Mouse (Mus musculus) neural tube, embryonic 14.5 days (tissue): ENCODE measurements around the gene Itgb4. TPM values are rescaled to one million over a fixed set of nuclear protein-coding genes. Genes with fewer than 3 reads are reported as not detected.
"Not testable (repeated sequence)": the region's sequence is repeated elsewhere in the genome, so short reads cannot be mapped to it uniquely, and the experiment has no call there.

Experiments used
- ATAC-seq: fragments of 200-750 bp; cut with Nextera tagmentation; 2 replicates; pipeline ENCODE4 v1.8.0; 2017; ENCODE audit warnings: low read depth, mild to moderate bottlenecking, moderate TSS enrichment, moderate library complexity
- H3K27ac ChIP-seq: fragments of 300-500 bp; sonication (generic); 2 replicates; pipeline ENCODE4 v1.5.1; 2014; ENCODE audit warnings: low read depth, mild to moderate bottlenecking, control low read depth, low read length, moderate library complexity, mixed read lengths
- H3K27me3 ChIP-seq: fragments of 300-500 bp; sonication (generic); 2 replicates; pipeline ENCODE4 v1.6.1; 2014; ENCODE audit warnings: low read length; ENCODE audit not compliant: control insufficient read depth, insufficient read depth
- H3K36me3 ChIP-seq: fragments of 300-500 bp; sonication (generic); 2 replicates; pipeline ENCODE4 v1.6.1; 2014; ENCODE audit warnings: low read length, mixed read lengths; ENCODE audit not compliant: control insufficient read depth, insufficient read depth
- H3K4me1 ChIP-seq: fragments of 300-500 bp; sonication (generic); 2 replicates; pipeline ENCODE4 v1.6.1; 2014; ENCODE audit warnings: low read length; ENCODE audit not compliant: control insufficient read depth, insufficient read depth
- H3K4me2 ChIP-seq: fragments of 300-500 bp; sonication (generic); 2 replicates; pipeline ENCODE4 v1.6.1; 2014; ENCODE audit warnings: mild to moderate bottlenecking, low read depth, low read length, control low read depth
- H3K4me3 ChIP-seq: fragments of 300-500 bp; sonication (generic); 2 replicates; pipeline ENCODE4 v1.5.1; 2014; ENCODE audit warnings: low read depth, low read length, control low read depth, mixed read lengths
- H3K9ac ChIP-seq: fragments of 300-500 bp; sonication (generic); replicated peaks from 2 replicates; pipeline ENCODE4 v1.6.1; 2014; ENCODE audit warnings: low read depth, mild to moderate bottlenecking, control low read depth, low read length, mixed read lengths
- H3K9me3 ChIP-seq: fragments of 300-500 bp; sonication (generic); 2 replicates; pipeline ENCODE4 v1.6.1; 2016; ENCODE audit warnings: low read length; ENCODE audit not compliant: control insufficient read depth
- WGBS: fragments of 180-500 bp; shearing (Covaris S2); extraction: QIAGEN DNeasy Blood & Tissue Kit; methylation state at CpG from one replicate; pipeline ENCODE4 v1.1.7; 2014; 5-methylcytosine and 5-hydroxymethylcytosine counted together
- polyA plus RNA-seq: library from polyadenylated mRNA; unstranded; fragments of >200 nt; fragmentation: Nextera tagmentation; extraction: Ambion mirVana; gene quantifications from 2 replicates; pipeline ENCODE4 v1.2.1, GENCODE M21; 2014

The Itgb4 gene
- polyA plus RNA-seq, 1 experiment from 2014 or later: 1.6 TPM

DNA sequence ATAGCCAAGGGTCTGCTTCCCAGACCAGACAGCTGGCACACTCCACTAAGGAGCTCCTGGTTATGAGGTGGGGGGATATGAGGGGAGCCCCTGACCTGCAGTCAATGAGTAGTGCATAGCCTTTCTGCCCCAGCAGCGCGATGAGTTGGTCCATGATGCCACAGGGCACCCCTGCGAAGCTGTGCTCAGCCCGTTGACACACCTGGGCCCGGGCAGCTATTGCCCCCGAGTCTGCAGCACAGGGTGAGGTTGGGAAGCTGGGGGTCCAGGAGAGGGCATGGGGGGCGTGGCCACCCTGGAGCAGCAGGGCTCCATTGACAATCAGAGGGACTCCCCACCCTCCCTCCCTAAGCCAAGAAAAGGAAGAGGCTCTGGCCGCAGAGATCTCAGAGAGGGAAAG is 35.6 kb downstream of the Itgb4 start:
- no peak for ATAC-seq
- Histone ChIP-seq H3K4me2 (no peak overlapping the region), H3K4me1 (peaks cover 15% of the 10 kb centered on the region), H3K27me3 (no peaks in the 10 kb centered on the region), H3K4me3 (no peak overlapping the region), H3K9ac (no peak overlapping the region), H3K9me3 (no peaks in the 10 kb centered on the region), H3K36me3 (no peaks in the 10 kb centered on the region), H3K27ac (no peak overlapping the region)
- 94% methylated on average over 8 of the region's 8 CpGs for WGBS

DNA sequence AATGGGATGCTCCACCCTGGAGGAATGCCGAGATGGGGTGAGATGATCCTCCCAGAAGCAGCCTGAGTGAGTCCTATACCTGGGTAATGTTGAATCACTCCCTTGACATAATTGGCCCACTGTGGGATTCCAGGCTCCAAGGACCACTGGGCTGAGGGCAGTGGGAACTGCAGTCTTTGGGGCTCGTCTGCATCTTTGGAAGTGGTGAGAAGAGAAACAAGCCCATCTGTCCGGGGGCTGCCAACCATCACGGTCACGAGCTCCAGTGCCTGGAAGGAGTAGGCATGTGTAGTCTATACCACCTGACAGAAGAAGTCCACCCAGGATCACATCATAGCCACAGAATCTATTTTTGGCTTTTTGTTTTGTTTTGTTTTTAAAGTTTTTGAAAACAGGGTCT is 36.4 kb downstream of the Itgb4 start:
- no peaks in the 10 kb centered on the region for H3K36me3 ChIP-seq
- H3K4me2 ChIP-seq: no peak overlapping the region
- 91% methylated on average over 5 of the region's 5 CpGs for WGBS
- no peak overlapping the region for H3K4me3 ChIP-seq
- peaks cover 12% of the 10 kb centered on the region for H3K4me1 ChIP-seq
- no peak overlapping the region for H3K9ac ChIP-seq
- H3K27me3 ChIP-seq: no peaks in the 10 kb centered on the region
- H3K27ac ChIP-seq: no peak overlapping the region
- no peak for ATAC-seq
- no peaks in the 10 kb centered on the region for H3K9me3 ChIP-seq

DNA sequence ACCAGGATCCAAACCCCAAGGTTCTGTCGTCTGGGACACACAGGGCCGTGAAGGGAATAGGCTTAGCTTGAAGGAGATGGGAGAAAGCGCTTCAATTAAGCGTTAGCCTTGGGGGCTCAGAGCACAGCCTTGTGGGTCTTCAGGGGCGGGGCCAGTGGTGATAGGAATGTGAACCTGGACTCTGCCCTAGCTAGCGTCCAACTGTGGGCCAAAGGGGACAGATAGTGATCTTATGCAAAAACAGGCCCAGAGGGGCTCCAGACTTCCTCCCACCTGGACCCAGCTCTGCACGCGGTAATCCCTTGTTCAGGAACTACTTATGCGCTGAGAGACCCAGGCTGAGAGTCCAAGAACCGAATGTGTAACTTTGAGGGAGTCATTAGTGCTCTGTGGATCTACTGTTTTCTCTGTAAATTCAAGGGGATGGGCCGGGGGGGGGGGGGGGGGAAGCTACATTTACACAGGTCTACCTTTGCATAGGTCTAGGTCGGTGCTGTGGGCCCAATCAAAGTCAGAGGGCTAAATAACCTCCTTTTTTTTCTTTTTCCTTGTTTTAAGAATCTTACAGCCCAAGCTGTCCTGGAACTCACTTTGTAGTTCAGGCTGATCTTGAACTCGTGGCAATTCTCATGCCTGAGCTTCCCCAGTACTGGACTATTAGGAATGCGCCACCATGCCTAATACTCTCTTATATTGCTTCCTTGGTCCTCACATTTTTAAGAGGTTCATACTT is 37.2 kb downstream of the Itgb4 start:
- Histone ChIP-seq H3K9me3 (no peaks in the 10 kb centered on the region), H3K9ac (peak overlapping the region; percentile 70), H3K4me3 (peak overlapping the region; percentile 56), H3K36me3 (no peaks in the 10 kb centered on the region), H3K27ac (no peak overlapping the region; the same call in 1 of the 2 replicates), H3K27me3 (no peaks in the 10 kb centered on the region), H3K4me1 (peaks cover 12% of the 10 kb centered on the region), H3K4me2 (peak overlapping the region; percentile 74)
- peak; percentile 7; the same call in 1 of the 2 replicates for ATAC-seq
- 28% methylated on average over 14 of the region's 14 CpGs for WGBS

DNA sequence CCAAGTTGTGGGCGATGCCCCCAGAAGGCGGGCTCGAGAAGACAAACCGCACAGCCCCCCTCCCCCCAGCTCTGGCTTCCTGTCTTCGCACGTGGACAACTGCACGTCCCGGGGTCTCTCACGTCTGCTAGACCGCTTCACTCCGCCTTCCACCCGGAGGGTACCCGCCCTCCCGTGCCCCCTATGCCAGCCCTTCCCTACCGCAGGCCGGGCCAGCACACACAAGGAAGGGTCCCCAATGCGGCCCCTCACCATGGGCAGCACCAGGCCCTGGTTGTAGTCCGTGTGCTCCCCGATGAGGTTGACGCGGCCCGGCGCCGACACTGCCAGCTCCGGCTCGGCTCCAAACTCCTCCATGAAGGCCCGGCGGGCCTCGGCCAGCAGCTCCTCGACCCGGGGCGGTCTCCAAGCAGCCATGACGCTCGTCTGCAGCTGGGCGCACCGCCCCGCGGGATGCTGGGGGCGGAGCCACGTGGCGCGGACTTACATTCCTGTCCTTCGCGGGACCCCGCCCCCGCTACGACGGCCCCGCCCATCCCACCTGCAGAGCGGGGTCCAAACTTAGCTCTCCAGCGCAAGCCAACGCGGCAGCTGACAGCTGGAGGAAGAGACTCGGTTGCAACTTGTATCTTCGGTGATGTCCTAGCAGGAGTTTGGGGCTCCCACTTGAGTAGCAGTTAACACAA is 37.9 kb downstream of the Itgb4 start, which contains the start of gene Galk1:
Galk1 (minus strand) TSS at position 458 of the 686 bp plus-strand sequence.
- under 1% methylated on average over 55 of the region's 55 CpGs for WGBS
- no peaks in the 10 kb centered on the region for H3K9me3 ChIP-seq
- H3K36me3 ChIP-seq: no peaks in the 10 kb centered on the region
- H3K9ac ChIP-seq: peak within 1 kb of the TSS; percentile 70
- H3K27me3 ChIP-seq: no peaks in the 10 kb centered on the region
- H3K4me2 ChIP-seq: peak within 1 kb of the TSS; percentile 74
- ATAC-seq: peak; percentile 87
- H3K4me1 ChIP-seq: peaks cover 12% of the 10 kb centered on the region
- H3K27ac ChIP-seq: peak within 1 kb of the TSS; percentile 74
- H3K4me3 ChIP-seq: peak within 1 kb of the TSS; percentile 56

GRCm38 (mm10) chr11:116014821-116015220 is 40.3 kb downstream of the Itgb4 start:
- Histone ChIP-seq H3K9ac (no peak overlapping the region), H3K36me3 (no peaks in the 10 kb centered on the region), H3K4me1 (peaks cover 12% of the 10 kb centered on the region), H3K27ac (no peak overlapping the region), H3K4me2 (no peak overlapping the region), H3K27me3 (no peaks in the 10 kb centered on the region), H3K4me3 (no peak overlapping the region), H3K9me3 (no peaks in the 10 kb centered on the region)
- 66% methylated on average over 8 of the region's 8 CpGs for WGBS
- no peak for ATAC-seq

- WGBS: 24% methylated on average over 6 of the region's 6 CpGs
- H3K4me1 ChIP-seq: peaks cover 15% of the 10 kb centered on the region
- no peaks in the 10 kb centered on the region for H3K27me3 ChIP-seq
- H3K4me3 ChIP-seq: no peak overlapping the region
- peaks cover 16% of the 10 kb centered on the region; the same call in 1 of the 2 replicates for H3K36me3 ChIP-seq
- no peak overlapping the region for H3K27ac ChIP-seq
- H3K9me3 ChIP-seq: no peaks in the 10 kb centered on the region
- no peak overlapping the region for H3K4me2 ChIP-seq
- no peak overlapping the region for H3K9ac ChIP-seq
- ATAC-seq: no peak
Observed at GRCm38 (mm10) chr11:116018106-116018505, 43.6 kb downstream of the Itgb4 start.

DNA sequence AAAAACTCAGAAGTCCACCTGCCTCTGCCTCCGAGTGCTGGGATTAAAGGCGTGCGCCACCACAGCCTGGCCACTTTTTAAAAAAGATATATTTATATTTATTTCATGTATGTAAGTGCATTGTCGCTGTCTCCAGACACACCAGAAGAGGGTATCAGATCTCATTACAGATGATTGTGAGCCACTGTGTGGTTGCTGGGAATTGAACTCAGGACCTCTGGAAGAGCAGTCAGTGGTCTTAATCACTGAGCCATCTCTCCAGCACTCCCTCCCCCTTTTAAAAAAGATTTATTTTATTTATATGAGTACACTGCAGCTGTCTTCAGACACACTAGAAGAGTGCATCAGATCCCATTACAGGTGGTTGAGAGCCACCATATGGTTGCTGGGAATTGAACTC is 44.4 kb downstream of the Itgb4 start:
- H3K27me3 ChIP-seq, ATAC-seq, H3K4me3 ChIP-seq, H3K9me3 ChIP-seq, H3K9ac ChIP-seq, H3K27ac ChIP-seq, H3K4me2 ChIP-seq: not testable (repeated sequence)
- Histone ChIP-seq H3K4me1 (peaks cover 14% of the 10 kb centered on the region), H3K36me3 (peaks cover 16% of the 10 kb centered on the region; the same call in 1 of the 2 replicates)
- 94% methylated on average over 4 of the region's 4 CpGs for WGBS

DNA sequence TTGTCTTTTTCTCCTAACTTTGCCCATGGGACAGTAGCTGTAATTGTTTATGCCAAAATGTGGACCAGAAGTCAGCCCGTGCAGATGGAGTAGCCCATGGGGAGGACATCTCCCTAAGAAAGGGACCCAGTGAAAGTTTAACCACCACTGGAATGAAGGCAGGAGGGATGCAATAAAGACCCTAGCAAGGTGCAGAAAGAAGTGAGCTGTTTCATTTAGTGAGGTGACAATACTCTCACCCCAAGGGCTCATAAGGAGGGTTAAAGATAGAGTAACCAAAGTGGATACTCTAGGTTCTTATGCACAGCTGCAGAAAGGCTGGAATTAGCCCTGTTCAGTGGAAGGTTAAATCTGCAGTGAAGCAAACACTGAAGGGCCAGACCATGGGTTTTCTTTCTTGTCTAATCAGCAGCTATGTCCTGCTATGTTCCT is 44.9 kb downstream of the Itgb4 start:
- no peak overlapping the region for H3K27ac ChIP-seq
- H3K36me3 ChIP-seq: peaks cover 16% of the 10 kb centered on the region; the same call in 1 of the 2 replicates
- no peaks in the 10 kb centered on the region for H3K9me3 ChIP-seq
- ATAC-seq: no peak
- H3K27me3 ChIP-seq: no peaks in the 10 kb centered on the region
- H3K4me3 ChIP-seq: no peak overlapping the region
- WGBS: 30% methylated on average over 1 of the region's 1 CpGs
- no peak overlapping the region for H3K4me2 ChIP-seq
- H3K4me1 ChIP-seq: peaks cover 14% of the 10 kb centered on the region
- H3K9ac ChIP-seq: no peak overlapping the region

DNA sequence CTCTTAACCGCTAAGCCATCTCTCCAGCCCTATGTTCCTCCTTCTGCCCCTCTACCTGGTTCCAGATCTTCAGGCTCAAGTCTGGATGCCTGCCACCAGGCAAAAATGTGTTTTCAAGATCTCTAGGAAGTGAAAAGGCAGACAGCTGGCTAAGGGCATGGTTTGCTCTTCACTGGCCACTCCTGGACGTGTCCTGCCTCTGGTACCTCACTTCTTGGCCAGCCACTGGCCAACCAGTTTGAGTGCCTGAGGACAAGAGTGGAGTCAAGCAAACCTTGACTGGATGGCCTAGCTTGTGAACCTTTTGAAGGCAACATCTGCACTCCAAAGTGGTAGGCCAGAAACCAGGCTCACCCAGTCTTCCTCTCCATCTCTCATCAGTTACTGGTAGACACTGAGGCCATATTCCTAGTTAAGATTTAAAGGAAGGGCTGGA is 45.5 kb downstream of the Itgb4 start:
- no peak overlapping the region for H3K27ac ChIP-seq

More for the DNA sequence above, 45.5 kb downstream of the Itgb4 start:
- Histone ChIP-seq H3K27me3 (no peaks in the 10 kb centered on the region), H3K9me3 (no peaks in the 10 kb centered on the region), H3K9ac (no peak overlapping the region), H3K36me3 (peaks cover 16% of the 10 kb centered on the region; the same call in 1 of the 2 replicates), H3K4me3 (no peak overlapping the region), H3K4me1 (peaks cover 14% of the 10 kb centered on the region), H3K4me2 (no peak overlapping the region)
- no peak for ATAC-seq
- WGBS: 80% methylated on average over 2 of the region's 2 CpGs
